Mouse (Mus musculus) urinary bladder, postnatal 25 days (tissue): Measurements from ENCODE around the gene Gm5741.

Experiments used
- DNase-seq: peaks from one replicate; pipeline ENCODE4 v3.0.0; 2022; ENCODE audit warnings: low spot score

Gene Gm5741

DNA sequence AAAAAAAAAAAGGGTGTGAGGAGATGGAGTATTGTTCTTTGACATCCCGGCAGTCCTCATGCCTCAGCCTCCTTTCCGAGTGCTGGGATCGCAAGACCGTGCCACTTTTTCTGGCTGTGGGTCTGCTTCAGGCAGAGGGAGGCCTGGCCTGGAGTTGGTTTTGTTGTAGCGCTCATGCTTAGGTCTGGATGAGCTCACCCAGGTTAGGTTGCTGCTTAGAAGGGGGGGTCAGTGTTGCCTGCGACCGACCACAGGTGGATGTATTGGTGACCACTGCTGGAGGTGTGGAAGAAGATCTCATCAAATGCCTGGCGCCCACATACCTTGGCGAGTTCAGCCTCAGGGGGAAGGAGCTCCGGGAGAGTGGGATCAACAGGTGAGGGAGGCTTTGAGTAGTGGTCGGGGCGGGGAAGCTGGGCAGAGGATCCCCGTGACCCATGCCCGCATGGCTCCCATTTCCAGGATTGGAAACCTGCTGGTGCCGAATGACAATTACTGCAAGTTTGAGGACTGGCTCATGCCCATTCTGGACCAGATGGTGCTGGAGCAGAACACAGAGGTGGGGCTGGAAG, 5.3 kb upstream of the Gm5741 start:
- DNase-seq, result no peak

DNA sequence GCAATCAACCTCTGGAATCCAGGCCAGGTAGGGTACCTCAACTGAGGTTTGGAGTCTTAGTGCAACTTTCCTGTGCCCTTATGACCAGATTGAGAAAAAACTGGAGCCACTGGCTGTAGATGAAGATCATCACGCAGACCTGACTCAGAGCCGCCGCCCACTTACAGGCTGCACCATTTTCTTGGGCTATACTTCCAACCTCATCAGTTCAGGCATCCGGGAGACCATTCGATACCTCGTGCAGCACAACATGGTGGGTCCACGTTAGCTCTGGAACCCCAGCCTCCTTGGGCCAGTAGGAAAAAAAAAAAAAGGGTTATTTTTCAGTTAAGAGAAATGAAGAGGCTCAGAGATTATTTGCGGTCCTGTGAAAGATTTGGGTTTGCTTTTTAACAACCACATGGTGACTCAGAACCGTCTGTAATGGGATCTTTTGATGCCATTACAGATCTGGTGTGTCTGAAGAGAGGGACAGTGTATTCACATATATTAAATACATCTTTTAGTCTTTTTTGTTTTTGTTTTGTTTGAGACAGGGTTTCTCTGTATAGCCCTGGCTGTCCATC, 4.7 kb upstream of the Gm5741 start:
- no peak for DNase-seq

DNA sequence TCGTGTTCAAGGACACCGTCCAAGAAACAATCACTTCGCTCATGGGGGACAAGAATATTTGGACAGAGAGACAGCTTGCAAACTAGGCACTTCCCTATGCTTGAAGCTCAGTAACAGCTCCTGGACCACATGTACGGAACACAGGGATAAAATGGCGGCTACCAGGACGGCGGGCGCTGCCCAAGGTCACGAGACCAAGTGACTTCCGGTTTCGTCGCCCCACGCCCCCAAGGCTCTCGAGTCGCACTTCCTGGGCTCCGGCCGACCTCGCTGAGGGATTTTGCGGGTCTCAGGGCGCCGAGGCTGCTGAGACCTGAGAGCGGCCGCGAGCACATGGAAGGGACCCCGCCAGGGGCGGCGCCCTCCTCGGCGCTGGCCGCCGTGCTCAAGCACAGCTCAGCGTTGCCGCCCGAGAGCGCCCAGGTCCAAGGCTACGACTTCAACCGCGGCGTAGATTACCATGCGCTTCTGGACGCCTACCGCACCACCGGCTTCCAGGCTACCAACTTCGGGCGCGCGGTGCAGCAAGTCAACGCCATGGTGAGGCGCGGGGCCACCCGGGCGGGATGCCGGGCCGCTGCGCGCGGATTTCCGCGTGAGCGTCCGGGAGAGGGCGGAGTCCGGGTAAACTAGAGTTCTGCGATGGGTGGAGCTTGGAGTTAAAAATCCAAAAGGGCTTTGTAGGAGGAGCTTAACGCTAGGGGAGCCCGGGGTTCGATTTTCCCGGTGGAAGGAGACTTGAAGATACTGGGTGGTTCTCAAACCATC, 3.9 kb upstream of the Gm5741 start, which contains the start of gene Dhps:
TSS of gene Dhps (plus strand) at position 244 of the 768 bp plus-strand sequence.
- DNase-seq, result peak; percentile 83

DNA sequence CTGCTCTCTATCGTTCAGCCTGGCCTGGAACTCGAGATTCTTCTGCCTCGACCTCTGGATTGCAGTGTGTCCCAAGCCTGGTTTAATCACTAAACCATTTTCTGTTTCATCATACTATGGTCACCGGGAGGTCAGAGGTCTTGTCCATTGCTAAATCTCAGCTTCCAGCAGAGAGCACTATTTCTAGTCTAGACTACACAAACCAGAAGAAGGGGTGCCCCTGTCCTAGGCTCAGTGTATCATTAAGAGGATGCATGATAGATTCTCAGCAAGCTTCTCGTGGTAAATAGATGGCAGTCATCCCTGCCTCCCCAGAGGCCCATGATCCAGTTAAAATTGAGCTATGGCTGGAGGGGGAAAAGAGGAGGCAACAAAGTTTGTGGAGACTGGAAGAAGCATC, 3.3 kb upstream of the Gm5741 start:
- no peak for DNase-seq

DNA sequence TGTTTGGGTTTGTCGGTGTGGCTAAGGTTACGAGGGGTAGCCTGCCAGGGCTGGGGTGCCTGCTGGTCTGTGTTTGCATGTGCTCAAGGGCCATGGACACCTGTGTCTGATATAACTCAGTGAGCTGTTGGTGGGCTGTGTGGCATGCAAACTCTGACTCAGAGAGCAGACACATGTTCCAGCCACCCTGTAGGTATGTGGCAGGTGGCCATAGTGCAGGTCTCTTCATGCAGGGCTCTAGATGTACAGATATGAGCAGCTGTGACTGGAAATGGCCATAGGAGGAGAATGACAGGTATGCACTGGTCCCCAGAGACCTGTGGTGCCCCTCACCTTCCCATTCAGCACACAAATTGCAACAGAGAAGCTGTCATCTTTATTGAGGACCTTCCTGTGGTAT, 627 bp downstream of the Gm5741 start:
- DNase-seq, result peak; percentile 51

DNA sequence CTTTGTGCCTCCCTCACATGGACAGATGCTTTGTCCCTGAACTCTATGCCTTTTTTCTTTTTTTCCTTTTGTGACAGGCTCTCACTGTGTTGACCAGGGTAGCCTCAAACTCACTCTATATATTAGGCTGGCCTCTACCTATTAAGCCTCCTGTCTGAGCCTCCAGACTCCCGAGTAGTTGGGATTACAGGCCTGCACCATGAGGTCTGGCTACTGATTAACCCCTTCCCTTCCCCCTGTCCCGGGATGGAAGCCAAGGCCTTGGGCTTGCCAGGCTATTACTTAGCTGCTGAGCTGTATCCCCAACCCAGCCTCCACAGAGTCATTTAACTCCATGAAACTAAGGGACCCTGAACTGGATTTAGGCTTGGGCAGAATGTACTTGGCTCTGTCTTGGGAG, 2.6 kb downstream of the Gm5741 start:
- DNase-seq, result no peak

DNA sequence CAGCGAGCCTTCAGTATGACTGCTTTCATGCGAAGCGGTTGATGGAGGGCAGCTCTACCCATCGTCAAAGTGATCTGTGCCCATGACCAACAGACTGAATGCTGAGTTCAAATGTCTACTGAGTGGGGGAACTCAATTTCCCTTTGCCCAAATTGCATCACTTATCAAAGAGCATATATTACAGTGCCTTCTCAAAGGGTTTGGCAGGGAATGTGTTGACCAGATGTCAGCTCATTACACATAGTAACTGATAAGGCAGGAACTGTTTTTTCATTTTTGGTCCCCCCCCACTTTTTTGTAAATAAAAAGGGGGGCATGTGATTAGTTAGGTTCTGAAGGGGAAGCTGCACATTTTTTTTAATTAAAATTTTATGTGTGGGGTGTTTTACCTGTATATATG, 5.2 kb downstream of the Gm5741 start:
- DNase-seq, result no peak

DNA sequence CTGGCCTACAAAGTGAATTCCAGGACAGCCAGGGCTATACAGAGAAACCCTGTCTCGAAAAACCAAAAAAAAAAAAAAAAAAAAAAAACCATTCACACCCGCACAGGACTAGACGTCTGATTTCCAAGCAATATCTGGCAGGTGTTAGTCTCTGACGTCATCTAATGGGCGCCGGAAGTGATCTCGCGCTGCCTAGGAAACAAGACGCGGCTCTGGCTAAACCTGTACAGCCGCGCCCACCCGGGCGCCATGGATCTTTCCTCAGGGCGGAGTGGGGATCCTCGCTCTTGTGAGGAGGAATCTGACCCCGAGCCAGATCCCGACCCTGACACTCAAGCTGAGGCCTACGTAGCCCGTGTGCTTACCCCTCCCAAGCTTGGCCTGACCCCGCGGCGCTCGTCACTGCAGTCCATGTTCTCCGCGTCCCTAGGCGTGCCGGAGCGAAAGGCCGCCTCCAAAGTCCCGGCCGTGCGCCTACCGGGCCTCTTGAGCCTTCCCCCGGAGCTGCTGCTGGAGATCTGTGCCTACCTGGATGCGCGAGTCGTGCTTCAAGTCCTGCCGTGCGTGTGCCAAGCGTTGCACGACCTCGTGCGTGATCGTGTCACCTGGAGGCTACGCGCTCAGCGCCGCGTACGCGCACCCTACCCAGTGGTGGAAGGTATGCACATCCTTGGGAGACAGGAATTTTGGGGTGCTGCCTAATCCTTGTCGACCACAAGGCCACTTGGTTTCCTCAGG, 7.7 kb downstream of the Gm5741 start, which contains the start of gene Fbxw9:
TSS of gene Fbxw9 (plus strand) at position 177 of the 738 bp plus-strand sequence.
- peak; percentile 85 for DNase-seq

DNA sequence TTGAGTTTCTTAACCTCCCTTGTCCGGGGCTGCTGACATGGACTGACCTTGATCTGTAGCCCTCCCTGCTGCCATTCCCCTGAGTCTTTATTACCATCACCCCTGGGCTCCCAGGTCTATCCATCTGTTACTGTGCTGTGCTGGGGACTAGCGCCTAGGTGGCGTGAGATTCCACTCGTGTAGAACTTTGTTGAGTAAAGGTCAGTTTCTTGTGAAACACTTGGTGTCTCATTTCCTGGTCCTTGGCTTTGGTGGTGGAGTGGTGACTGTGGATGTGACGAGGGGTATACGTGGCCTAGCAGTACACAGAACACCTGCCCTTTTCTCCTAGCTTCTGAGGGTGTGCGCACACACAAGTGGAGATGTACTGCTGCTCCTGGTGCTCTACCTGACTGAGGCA, 10.4 kb downstream of the Gm5741 start:
- DNase-seq, result no peak

DNA sequence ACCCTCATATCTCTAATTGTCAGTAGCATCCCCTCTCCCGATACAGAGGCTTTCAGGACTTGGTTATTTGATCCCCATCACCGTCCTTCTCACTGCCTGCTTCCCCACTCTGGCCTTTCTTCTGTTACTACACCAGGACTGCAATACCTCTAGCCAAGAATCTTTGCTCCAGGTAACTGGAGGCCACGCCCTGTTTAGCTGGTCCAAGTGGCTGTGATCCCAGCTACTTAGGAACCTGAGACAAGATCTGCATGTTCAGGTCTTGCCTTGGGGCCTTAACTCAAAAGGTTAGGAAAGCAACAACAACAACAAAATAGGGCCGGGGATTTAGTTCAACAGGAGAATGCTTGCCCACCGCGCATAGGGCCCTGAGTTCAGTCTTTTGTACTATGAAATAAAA, 24.2 kb downstream of the Gm5741 start:
- DNase-seq, result no peak

DNA sequence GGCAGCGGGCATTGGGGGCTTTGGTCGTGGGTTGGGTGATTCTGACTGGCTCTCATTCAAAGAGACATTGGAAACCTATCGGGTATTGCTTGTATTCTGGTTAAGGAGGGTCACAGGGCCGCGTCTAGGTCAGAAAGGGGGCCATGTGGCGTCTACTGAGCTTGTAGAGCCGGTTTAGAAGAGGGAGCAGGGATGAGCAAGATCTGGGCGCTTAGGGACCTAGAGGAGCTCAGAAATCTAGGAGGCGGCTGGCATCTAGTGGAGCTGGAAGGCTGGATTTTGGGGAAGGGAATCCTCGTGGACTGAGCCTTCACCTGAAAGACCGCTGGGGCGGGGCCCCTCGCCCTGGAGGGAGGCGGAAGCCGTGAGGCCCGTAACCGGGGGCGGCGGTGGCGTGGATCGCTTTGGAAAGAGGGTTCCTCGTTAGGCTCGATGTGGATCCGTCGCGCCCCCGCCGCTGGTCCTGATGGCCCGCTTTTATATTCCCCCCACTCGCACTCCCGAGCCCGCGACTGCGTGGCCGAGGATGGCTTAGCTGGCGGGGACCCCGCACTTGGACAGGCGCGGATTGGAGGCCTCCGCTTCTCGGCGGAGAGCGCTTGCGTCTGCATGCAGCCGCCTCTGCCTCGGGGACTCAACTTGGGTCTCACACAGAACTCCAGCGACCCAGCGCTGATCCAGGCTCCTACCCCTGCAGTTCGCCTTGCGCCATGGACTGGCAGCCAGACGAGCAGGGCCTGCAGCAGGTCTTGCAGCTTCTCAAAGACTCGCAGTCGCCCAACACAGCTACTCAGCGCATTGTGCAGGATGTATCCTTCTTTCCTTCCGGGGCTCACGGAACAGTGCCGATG, 29.9 kb downstream of the Gm5741 start:
- peak; percentile 56 for DNase-seq

DNA sequence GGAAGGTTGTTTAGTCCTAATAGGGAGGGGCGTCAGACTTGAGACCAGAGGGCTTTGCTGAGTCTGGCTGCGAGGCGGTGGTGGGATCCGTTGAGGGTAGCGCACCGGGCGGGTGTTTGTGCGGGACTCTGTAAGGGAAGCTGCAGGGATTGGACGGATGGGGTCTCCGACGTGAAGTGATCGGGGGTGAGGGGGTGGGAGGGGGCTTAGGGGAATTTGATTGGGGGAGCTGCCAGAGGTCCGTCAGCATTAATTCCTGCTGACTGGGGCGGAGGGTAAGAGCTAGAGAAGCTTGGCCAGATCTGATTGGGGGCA, 30.5 kb downstream of the Gm5741 start:
- no peak for DNase-seq

DNA sequence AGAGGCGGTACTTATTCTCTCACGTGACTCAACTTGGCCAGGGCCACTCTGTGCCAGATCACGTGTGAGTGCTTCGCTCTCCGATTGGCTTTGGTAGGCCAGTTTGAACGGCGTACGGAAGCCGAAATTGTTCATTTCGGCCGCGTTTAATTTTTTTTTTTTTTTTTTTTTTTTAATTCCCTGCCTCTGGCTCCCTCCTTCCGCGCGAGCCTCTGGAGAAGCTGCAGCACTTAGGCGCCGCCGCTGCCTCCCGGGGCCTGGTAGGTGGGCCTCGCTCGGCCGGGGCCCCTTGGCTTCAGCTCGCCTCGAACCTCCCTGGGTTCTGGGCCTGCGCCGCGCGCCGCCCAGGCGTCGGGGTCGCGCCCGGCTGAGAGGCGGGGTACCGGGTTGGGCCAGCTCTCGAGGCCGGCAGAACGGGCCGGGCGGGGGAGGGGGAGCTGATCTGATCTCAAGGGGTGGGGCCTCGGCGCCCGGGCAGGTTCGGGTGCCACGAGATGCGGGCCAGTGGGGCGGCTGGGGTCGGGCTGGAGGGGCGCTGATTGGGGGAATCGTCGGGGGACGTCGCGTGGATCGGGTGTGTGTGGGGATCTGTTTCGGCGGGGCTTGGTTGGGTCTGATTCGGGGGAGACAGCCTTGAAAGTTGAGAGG, 30.9 kb downstream of the Gm5741 start, which contains the start of gene Tnpo2:
TSS of gene Tnpo2 (plus strand) at position 198 of the 648 bp plus-strand sequence.
- peak; percentile 85 for DNase-seq

DNA sequence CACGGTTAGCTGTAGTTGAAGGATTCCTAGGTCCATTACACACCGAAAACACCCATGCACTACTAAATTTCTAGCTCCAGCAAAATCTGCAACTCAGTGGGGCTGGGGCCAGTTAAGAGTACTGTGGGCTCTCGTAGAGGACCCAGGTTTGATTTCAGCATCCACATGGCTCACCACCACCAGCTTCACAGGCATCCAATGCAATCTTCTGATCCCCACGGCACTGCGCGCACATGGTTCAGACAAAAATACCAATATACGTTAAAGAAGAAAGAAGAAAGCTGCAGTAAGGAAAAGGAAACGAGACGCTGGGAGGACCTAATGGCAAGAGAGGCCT, 31.4 kb downstream of the Gm5741 start:
- no peak for DNase-seq

DNA sequence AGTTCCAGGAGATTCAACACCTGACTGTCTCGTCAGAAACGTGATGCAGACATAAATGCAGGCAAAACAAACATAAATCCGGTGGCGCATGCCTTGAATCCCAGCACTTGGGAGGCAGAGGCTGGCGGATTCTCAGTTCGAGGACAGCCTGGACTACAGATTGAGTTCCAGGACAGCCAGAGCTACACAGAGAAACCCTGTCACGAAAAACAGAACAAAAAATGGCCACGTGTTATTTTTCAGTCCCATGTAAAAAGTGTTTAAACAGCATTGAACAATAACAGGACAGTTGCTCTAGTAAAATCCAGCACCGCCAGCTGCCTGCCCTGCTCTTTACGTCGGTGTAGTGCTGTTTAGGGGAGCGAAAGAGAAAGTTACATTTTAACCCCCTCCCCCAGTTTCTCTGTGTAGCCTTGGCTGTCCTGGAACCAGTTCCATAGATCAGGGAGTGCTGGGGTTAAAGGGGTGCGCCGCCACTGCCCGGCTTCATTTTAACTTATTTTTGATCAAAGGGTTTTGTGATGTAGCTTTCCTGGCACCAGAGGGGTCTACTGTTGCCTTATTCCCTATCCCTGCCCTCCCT, 32.0 kb downstream of the Gm5741 start:
- DNase-seq, result no peak

DNA sequence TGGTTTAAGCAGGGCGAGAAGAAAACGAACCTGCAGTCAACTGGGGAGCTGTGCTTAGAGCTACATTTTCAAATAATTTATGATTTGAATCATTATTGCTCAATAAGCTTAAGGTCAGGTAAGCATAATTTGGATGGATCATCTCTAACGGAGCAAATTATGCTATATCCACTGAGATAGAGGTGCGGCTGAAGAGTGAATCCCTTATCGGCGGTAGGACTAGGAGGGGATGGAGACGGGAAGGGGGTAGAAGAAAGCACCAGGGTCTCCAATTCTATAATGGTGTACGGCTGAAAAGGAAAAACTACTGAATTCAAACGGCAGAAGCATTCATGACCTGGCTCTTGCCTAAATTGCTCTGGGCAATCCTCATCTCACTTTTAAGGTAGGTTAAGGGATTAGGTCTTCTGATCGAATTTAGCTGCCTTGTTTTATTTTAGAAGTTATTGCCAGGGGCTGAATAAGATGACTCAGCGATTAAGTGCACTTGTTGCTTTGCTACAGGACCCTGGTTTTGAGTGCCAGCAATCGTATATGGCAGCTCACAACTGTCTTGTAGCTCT, 32.5 kb downstream of the Gm5741 start:
- no peak for DNase-seq

DNA sequence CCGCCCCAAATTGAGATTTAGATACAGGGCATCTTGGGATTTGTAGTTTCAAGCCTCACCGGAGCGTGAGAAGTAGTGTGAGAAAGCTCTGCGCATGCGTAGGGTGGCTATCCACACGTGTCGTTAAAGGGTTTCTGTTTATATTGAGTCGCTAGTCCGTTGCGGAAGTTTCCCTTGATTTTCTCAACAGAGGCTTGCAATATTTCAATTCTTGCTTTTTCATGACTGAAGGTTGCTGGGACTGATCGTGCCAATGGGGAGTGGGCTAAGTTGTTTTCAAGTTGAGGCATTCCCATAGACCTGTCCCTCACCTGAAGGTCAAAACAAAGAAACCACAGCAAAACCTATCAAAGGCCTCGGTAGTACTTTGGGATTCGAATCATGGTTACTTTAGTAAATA, 33.0 kb downstream of the Gm5741 start:
- DNase-seq, result peak; percentile 58

DNA sequence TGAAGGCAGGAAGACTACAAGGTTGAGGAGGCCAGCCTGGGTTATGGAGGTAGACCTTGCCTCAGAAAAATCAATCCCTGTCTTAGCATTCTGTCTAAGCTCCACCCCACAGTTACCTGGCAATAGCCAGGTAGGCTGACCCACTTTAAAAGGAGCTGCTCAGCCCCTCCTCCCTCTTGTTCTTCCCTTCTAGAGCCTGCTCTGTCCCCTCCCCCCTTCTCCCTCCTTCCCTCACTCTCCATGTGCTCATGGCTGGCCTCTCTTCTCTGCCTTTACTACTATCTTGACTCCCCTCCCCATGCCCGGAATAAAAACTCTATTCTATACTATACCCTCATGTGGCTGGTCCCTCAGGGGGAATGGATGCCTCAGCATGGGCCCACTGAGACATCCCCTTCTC, 33.9 kb downstream of the Gm5741 start:
- no peak for DNase-seq

DNA sequence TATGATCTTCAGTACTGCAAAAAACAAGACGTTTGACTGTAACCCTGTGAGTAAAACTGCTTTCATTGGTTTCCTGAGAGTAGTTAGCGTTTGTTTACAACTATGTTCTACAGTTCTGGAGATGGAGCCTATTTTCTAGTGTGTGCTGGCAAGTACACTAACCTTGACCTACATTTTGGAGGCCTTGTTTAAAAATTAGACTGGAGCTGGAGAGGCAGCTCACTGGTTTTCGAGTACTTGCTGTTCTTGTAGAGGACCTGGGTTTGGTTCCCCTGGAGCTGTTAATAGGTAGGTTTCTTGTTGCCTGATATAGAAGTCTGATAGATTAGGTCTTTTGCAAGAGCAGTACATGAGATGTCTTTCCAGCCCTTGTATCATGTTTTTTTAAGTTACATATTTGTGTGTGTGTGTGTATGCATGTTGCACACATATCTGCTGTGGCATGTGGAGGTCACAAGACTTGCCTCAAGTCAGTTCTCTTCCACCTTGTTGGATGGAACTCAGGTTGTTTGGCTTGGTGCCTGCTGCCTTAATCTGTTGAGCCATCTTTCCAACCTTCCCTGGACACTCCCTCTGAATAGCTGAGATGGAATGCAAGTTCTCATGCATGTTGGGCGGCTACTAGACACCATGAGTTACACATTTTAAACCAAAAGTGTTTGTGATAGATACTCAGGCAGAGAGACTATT, 35.0 kb downstream of the Gm5741 start:
- no peak for DNase-seq

DNA sequence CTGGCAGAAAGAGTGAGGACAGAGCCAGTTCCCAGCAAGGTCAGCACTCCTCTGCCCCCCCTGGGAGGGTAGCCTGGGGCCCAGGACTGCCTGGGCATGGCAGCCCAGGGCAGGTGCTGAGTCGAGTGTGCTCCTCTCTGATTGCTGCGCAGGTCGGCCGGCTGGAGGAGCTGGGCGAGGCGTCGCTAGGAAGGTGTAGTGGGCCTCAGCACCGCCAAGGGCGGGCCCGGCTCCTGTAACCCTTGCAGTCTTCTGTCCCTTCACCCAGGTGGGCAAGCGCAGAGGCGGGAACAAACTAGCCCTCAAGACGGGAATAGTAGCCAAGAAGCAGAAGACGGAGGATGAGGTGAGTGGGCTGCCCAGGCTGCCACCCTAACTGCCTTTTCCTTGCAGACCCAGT, 38.5 kb downstream of the Gm5741 start:
- DNase-seq, result no peak
